Mouse (Mus musculus): Measurements from ENCODE around the gene Fxyd3. TPM values are rescaled to one million over a fixed set of nuclear protein-coding genes. Genes with fewer than 3 reads are reported as not detected.
A peak's percentile ranks its signal among the peaks of the same experiment; 100 is the strongest.

Gene Fxyd3
- total and polyA plus RNA-seq, 3 experiments, result not detected

GRCm38 (mm10) chr7:31033409-31034165 is 42.9 kb downstream of the Fxyd3 start (continued):
- no peak for TF ChIP-seq NRF1 (IDR thresholded peaks at IDR 0.05; ENCODE audit: insufficient read depth, low read depth, low read length, poor library complexity, severe bottlenecking)
- 0 out of 2 replicates have a peak, but pooled peaks have one; percentile 12 for TF ChIP-seq TBP (IDR thresholded peaks at IDR 0.05; ENCODE audit: low read depth, low read length)
- TF ChIP-seq POLR2A (IDR thresholded peaks at IDR 0.05; ENCODE audit: control insufficient read depth in 1 of 2, insufficient read depth in 1 of 2, low read depth in 1 of 2, low read length in 2 of 2, poor library complexity in 1 of 2), result peak in 1 of 2 experiments; percentile 43; a peak in 1 of 4 replicates
- no peak; the same call in 1 of the 2 replicates for TF ChIP-seq MXI1 (IDR thresholded peaks at IDR 0.05; ENCODE audit: low read depth, low read length)

- Histone ChIP-seq H3K9ac (ENCODE audit: control insufficient read depth, low read depth, low read length, poor library complexity, severe bottlenecking) (no peak overlapping the region), H3K79me2 (ENCODE audit: control insufficient read depth, insufficient read depth, low read length, poor library complexity) (no peaks in the 10 kb centered on the region), H3K4me3 (ENCODE audit: control insufficient read depth in 1 of 2, insufficient read depth in 1 of 2, low read depth in 2 of 2, low read length in 2 of 2) (no peak overlapping the region), H3K27ac (ENCODE audit: control insufficient read depth, low read depth, low read length) (no peak overlapping the region), H3K27me3 (ENCODE audit: control insufficient read depth in 1 of 2, insufficient read depth in 2 of 2, low read length in 2 of 2) (no peaks in the 10 kb centered on the region), H3K36me3 (ENCODE audit: control insufficient read depth in 1 of 2, insufficient read depth in 2 of 2, low read length in 2 of 2) (peaks cover 0 to 16% of the 10 kb centered on the region in 2 experiments; a peak in 2 of 4 replicates), H3K4me1 (ENCODE audit: control insufficient read depth in 1 of 2, insufficient read depth in 2 of 2, low read length in 2 of 2) (peaks cover 12 to 28% of the 10 kb centered on the region in 2 experiments), H3K9me3 (replicated peaks; ENCODE audit: insufficient read depth, low read length) (no peaks in the 10 kb centered on the region)
- DNase-seq (ENCODE audit: low read depth, low spot score), result no peak
- no peak for TF ChIP-seq MAZ (IDR thresholded peaks at IDR 0.05; ENCODE audit: low read depth, low read length)
- no peak for TF ChIP-seq NELFE (IDR thresholded peaks at IDR 0.05; ENCODE audit: low read depth, low read length)
- TF ChIP-seq USF1 (IDR thresholded peaks at IDR 0.05; ENCODE audit: low read depth, low read length), result no peak
- TF ChIP-seq ZC3H11A (IDR thresholded peaks at IDR 0.05; ENCODE audit: low read depth, low read length), result no peak
- TF ChIP-seq ZNF384 (IDR thresholded peaks at IDR 0.05; ENCODE audit: low read depth, low read length), result no peak
- no peak for TF ChIP-seq MAX (IDR thresholded peaks at IDR 0.05; ENCODE audit: low read length)
Measured at GRCm38 (mm10) chr7:31031731-31032130, 44.8 kb downstream of the Fxyd3 start.

GRCm38 (mm10) chr7:31030717-31031116 is 45.8 kb downstream of the Fxyd3 start:
- Histone ChIP-seq H3K9ac (ENCODE audit: control insufficient read depth, low read depth, low read length, poor library complexity, severe bottlenecking) (no peak overlapping the region), H3K27me3 (ENCODE audit: control insufficient read depth in 1 of 2, insufficient read depth in 2 of 2, low read length in 2 of 2) (no peaks in the 10 kb centered on the region), H3K9me3 (replicated peaks; ENCODE audit: insufficient read depth, low read length) (no peaks in the 10 kb centered on the region), H3K27ac (ENCODE audit: control insufficient read depth, low read depth, low read length) (no peak overlapping the region), H3K36me3 (ENCODE audit: control insufficient read depth in 1 of 2, insufficient read depth in 2 of 2, low read length in 2 of 2) (peaks cover 0 to 10% of the 10 kb centered on the region in 2 experiments; a peak in 2 of 4 replicates), H3K4me3 (ENCODE audit: control insufficient read depth in 1 of 2, insufficient read depth in 1 of 2, low read depth in 2 of 2, low read length in 2 of 2) (no peak overlapping the region), H3K79me2 (ENCODE audit: control insufficient read depth, insufficient read depth, low read length, poor library complexity) (no peaks in the 10 kb centered on the region), H3K4me1 (ENCODE audit: control insufficient read depth in 1 of 2, insufficient read depth in 2 of 2, low read length in 2 of 2) (peaks cover 10 to 18% of the 10 kb centered on the region in 2 experiments)
- peak; percentile 50 for DNase-seq (ENCODE audit: low read depth, low spot score)
- TF ChIP-seq CTCF (IDR thresholded peaks at IDR 0.05 in 2 of 3, conservative IDR thresholded peaks at IDR 0.05 in 1 of 3; ENCODE audit: control insufficient read depth in 1 of 3, insufficient read depth in 1 of 3, low read depth in 2 of 3, low read length in 3 of 3, poor library complexity in 1 of 3, severe bottlenecking in 1 of 3) (peak; percentile 19 to 31 (median 22); a peak in 3 of 6 replicates), USF2 (IDR thresholded peaks at IDR 0.05; ENCODE audit: borderline replicate concordance in 1 of 2, insufficient read depth in 1 of 2, low read depth in 1 of 2, low read length in 2 of 2) (no peak), CHD1 (IDR thresholded peaks at IDR 0.05; ENCODE audit: low read depth, low read length) (no peak), ZNF384 (IDR thresholded peaks at IDR 0.05; ENCODE audit: low read depth, low read length) (peak; percentile 85), EP300 (IDR thresholded peaks at IDR 0.05; ENCODE audit: low read depth in 1 of 2, low read length in 2 of 2) (no peak)

Data from MEL (cell line).